Mouse (Mus musculus) c-Kit-positive CD71-positive TER-119-positive erythroid progenitor cells, embryonic 14.5 days (primary cell): Measurements from ENCODE around the gene Fam163b.

Source experiments
- DNase-seq: peaks from one replicate; pipeline ENCODE4 v3.0.0-alpha.2; 2013; ENCODE audit warnings: low spot score

Fam163b gene

DNA sequence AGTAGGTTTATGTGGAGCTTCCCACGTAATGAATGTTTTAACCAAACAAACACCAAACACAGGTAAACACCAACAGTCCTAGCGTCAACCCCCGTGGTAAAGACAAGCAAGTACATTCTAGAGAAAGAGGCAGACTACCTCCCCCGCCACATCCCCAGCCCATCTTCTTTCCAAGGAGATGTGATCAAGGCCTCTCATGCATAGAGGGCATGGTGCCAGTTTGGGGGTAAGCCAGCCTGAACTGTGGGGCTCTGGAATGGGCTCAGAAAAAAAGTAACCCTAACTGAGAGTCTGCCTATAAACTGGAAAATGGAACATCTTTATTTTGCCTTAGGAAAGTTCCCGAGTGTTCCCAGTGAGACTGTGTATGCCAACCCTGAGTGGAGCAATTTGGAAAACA, 6.4 kb downstream of the Fam163b start:
- DNase-seq: no peak

DNA sequence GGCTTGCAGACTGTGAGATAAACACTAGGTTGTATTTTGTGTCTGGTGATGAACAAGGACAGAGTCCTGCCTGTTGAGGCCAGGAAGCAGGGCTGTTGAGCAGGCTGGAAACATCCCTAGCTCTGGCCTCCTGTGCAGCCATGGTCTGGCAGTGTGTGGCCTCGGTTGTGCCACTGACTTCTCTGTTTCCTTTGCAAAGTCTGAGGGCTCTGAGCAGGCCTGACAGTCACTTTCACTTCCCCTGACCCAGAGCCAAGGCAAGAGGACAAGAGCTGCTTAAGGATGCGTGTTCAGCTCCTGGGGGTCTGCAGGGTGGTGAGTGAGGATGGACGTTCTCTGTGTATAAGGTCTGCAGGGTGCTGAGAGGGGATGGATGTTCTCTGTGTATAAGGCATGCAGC, 13.3 kb downstream of the Fam163b start:
- no peak for DNase-seq

DNA sequence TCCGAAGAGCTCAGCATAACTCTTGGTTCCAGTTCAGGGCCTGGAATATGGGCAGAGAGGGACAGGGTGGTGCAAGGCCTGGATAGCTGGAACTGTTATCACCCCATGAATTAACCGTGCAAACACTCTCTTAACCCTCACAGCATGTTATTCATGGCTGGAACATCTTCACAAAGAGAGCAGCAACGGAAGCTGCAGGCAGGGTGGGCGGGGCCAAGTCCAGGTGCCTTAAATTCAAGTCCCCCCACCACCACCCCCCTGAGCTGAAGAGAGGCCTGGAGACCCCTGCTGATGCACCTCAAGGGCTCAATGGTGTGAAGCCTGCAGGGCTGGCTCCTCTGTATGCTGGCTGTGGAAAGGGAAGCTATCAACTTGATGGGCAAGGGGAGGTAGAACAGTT, 15.8 kb downstream of the Fam163b start:
- no peak for DNase-seq

DNA sequence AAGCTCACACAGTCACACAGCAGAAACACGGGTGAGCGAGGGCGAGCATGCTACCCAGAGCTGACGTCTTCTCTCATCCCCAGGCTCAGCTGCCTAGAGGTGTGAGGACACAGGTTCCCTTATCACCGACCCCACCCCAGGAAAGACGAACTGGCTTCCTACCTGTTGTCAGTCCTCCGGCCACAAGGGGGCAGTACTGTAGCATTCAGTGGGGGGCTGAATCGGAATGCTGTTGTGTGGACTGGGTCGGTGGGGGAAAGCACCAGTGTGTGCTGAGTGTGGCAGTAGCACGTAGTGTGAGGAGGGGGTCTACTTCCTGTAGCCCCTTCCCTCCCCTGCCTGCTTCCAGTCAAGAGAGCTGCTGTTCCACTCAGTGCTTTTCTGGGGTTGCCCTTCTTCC, 16.3 kb downstream of the Fam163b start:
- DNase-seq: peak; percentile 26

DNA sequence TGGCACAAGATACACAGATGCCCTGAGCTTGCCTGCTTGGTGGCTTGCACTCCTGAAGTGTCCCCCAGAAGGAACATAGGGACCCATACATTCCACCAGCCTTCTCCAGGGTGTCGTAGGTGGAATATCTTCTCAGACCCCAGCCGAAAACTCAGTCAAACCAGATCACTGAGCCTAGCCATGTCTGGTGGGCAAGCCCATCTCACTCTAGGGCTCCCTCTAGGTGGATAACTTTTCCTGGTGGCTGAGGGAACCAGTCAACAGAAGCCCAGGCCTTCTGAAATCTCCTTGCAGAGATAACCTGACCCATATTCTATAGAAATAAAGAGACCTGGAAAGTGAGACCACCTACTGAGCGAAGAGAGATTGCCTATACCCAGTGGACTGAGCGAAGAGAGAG, 19.2 kb downstream of the Fam163b start:
- DNase-seq: no peak

DNA sequence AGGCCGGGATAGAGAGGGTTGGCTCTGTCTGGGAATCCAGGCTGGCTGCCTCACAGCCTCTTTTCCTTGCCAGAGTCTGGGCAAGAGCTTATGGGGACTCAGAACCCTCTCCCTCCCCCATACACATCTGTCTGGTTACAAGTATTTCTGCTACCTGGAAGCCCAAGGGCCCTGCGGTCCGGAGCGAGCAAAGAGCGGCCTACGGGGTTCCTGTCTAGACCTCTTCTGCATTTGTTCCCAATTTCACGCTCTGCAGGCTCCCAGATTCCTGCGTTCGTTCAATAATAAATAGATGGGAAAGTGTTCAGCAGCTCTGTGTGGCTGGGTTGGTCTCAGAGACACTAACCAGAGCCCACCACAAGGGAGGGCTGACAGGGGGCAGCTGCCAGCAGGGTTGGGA, 19.7 kb downstream of the Fam163b start:
- DNase-seq: no peak

DNA sequence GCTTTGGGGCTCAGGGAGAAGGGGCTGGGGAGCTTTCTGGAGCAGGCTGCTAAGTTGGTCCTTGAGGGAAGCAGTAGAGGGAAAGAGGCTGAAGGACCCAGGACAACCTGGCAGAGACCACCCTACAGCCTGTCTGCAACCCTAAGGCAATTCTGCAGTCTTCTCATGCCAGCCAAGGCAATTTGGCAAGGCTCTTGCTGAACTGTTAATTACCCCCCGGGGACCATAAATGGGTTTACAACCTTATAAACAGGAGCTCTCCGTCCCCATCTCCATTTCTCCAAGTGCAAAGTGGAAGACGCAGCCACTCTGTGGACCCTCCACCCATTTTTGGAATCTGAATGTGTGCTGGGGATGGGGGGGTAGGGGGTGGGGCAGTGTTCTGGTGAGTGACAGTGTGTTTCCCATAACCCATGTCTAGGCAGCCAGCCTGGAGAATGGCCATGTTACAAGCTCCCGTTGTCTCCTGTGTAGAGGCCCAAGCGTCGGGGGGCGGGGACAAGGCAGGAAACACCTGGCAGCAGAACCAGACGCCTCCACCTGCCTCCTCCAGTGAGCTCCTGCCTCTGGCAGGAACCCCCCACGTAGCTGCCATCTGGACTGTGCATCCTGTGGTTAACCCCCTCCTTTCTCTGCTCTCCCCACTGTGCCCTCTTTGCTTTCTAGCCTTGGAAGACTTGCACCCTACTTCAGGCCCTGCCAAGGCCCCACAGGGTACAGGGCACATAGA, 20.5 kb downstream of the Fam163b start:
- no peak for DNase-seq

DNA sequence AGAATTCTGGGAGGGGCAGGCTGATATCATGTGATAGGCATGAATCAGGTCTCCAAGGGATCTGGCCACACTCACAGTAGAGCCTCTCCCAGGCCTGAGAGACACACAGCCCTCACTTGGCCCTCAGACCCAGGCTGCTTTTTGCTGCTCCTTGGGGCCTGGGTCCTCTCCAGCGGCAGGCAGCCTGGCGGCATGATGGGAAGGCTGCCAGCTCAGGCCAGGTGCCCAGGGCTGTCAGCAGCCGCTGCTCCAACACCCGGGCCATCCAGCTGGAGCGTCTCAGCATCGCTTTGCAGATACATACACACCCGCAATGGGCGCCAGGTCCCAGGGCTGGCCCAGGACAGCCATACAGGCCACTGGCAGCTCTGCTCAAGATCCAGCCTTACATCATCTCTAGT, 22.1 kb downstream of the Fam163b start:
- DNase-seq: no peak

DNA sequence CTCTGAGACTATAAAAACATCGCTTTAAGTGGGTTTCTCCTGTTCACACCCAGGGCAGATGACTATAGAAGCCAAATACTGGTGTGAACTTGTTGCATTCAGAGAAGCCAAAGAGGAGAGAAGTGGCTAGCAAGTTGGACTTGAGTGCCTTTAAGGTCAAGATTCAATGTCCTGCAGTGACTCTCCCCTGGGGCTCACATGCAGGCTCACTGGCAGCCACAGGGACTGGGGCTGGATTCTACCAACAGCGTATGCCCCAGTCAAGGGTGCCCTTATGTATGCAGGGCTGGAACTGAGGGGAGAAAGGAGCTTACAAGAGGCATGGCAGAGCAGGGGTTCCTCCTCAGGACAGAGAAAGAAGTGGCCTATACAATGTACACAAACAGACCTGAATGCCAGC, 22.5 kb downstream of the Fam163b start:
- DNase-seq: no peak

DNA sequence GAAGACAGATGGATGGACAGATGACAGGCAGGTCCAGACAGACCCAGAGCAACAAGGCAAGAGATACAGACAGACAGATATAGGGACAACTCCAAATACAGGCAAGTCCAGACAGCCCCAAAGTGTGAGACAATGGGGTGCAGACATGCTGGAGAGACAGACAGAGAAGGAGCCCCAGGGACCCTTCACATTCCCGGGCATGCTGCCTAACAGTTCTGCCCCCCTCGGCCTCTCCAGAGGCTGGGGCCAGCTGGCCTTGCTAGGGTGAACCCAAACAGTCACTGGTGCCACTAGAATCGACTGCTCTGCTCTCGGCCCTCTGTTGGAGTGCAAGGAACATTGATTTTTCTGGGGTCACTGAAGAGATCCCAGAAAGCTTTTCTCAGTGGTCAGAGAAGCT, 23.8 kb downstream of the Fam163b start:
- DNase-seq: no peak

DNA sequence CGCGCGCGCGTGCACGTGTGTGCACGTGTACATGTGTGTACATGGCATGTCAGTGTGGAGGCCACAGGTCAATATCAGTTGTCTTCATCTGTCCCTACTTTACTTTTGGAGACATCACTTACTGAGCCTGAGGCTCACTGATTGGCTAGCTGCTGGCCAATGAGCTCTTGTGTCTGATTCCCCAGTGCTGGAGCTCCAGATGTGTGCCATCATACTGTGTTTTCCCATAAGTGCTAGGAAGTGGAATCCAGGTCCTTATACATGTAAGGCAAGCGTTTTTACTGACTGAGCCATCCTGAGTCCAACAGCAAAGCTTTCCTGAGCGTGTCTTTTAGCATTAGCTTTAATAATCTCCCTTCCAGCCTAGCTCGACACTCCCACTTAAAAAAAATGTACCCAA, 28.1 kb downstream of the Fam163b start:
- no peak for DNase-seq

DNA sequence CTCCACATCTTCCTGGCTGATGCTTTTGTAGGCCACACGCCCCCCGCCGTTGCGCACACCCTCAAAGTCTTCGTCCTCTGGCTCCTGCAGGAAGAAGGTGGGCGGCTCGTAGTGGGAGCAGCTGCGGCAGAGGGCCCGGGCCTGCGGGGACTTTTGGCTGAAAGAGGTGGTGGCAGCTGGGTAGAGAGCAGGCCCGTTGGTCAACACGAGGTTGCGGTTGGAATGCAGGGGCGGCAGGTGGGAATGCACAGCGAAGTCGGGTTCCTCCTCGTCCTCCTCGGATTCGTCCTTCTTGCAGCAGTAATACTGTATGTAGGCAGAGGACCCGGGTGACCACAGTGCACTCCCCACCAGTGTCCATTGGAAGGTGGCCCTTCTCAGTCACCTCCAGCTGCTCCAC, 29.7 kb downstream of the Fam163b start:
- DNase-seq: no peak

DNA sequence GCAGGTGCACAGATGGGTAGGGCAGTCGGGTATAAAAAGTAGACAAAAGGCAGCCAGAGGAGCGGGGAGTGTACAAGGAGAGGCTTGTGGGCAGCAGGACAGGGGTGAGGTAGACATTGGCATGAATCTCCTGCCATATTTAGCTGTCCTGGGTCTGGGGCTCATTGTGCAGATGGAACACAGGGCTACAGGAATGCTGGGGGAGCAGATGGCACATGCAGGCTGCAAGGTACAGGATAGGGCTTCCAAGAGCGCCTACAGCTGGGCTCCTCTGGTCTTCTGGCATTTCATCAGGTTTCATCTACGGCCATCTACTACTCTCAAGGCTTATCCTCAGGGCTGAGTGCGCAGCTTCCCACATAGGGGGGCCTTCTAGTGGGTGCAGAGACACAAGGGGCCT, 33.2 kb downstream of the Fam163b start:
- no peak for DNase-seq

DNA sequence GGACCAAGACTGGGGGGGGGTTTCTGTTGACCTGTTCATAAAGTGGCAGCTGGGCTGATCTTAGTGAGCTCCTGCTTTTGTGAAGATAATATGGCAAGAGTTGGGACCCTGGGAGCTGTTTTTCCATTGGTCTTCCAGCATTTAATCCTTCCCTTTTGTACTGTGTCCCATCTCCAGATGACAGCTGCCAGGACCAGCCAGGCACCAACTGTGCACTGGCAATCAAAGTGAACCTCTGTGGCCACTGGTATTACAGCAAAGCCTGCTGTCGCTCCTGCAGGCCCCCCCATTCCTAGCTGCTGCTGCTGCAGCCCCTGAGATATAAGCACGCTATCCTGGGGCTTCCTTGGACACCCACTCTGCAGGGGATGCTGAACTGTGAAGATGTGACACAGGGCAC, 34.1 kb downstream of the Fam163b start:
- DNase-seq: no peak

DNA sequence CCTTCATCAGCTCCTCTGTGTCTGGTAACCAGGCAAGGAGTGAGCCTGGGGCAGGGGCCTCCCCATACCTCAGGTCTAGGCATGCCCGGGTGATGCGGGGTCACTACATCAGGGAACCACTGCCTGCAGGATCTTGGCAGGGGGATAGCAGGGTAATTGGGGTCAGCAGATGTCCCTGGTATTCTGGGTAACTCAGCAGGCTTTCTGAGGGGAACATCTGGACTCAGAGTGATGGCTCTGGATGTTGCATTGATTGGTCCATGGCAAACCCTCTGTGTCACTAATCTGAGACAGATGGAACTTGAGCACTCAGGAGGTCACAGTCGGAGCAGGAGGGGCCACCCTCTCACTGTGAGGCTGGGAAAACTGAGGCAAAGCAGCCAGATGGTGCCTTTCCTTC, 35.5 kb downstream of the Fam163b start:
- DNase-seq: no peak

DNA sequence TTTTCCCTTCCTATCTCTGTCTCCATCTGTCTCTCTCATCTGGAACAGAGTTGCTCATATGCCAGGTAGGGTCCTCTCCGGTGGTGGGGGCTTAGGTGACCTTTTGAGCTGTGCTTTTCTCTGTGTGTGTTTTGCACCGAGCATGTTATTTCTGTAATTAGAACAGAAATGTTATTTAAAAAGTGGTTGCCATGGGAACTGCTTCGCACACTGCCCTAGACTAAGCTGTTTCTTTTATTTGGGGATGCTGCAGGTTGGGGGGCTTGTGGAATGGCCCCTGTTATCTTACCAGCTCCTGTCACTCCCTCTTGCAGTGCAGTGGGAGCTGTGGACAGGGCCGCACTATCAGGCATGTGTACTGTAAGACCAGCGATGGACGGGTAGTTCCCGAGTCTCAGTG, 38.7 kb downstream of the Fam163b start:
- no peak for DNase-seq

DNA sequence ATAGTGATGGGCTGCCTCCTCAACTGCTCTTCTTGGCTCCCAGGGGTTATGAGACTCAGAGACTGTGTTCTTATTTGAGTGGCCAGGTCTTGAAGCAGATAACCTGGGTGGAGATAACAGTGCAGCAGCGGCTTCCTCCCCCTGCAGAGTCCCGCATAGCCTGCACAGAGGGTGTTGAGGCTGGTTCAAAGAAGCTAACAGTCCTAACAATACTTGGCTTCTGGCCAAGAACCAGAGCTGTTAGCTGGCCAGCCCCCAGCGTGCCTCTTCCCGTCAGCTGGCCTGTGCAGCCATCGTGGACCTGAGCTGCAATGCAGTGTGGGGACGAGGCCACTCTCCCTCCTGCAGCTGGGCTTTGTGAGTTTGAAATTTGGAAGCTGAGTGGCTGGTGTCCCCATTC, 44.5 kb downstream of the Fam163b start:
- DNase-seq: no peak

DNA sequence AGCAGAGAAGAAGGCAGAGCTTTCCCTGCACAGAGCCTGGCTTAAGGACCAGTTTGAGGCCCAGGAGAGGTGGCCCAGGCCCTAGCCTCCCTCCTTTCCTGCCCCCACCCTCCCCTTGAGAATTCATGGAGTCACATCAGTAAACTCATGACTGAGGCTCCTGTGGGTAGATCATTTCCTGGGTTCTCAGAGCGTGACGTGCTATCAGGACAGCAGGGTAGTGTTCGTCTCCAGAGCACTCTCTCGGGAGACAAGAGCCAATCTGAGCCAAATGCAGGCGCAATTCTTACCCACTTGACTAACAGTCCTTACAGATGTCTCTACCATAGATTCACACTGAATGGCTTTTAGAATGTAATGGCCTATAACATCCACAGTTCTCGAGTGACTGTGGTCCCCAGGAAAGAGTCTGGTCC, 45.0 kb downstream of the Fam163b start:
- DNase-seq: no peak

DNA sequence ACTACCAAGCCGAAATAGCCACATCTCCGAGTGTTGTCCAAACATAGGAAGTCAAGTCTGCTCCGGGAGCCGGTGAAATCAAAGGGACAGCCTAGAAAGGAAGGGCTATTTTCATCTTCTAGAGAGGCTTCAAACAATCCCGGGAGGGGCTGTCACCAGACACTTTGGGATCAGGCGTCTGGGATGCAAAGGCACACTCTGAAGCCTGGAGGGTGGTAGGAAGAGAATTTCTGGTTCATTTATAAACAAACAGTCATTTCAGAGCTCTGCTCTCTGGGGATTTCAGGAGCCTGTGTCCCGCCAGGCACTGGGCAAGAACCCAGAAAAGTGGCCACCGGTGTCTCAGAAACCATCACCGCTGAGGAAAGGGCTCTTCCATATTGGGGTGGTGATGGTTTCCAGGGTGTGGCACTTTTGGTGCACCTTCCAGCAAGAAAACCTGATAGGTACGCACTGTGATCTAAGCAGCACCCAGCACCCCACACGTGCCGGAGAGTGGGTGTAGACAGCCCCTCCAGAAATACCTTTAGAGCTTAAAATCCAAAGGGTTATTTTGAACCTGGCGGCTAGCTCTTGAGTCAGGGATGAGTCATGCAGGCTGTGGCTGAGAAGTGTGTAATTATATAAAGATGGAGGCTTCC, 45.8 kb downstream of the Fam163b start:
- DNase-seq: no peak

DNA sequence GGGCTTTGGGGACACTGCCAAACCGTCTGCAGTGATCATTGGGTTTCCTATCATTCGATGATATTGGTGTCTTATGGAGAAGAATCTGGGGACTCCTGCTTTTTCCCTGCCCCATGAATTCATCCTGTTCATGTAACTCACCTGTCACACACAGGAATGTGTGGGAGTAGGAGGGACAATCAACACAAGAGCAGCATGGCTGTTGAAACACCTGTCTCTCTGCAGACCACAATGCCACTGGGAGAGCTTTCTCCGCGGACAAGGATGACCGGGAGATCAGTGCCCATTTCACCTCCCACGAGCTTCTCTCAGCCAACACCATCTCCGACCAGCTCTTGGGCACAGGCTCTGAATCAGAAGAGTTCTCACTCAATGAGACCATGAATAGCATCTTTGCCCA, 47.1 kb downstream of the Fam163b start:
- no peak for DNase-seq

DNA sequence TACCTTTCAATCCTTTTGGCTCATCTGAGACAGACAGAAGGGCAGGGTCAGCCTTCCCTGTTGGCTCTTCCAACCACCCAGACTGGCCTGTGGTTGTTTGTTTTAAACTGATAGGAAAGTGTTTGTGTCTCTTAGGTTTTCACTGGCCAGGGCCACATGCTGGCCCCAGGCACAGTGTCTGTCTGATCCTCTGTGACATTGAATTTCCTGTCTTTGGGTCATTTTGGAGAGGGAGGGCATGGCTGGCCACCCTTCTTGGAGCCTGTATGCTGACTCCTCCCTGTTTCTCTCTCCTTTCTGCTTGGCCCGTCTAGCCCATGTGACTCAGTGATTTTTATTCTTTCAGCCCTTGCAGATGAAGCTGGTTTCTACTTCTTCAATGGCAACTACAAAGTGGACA, 53.1 kb downstream of the Fam163b start:
- DNase-seq: no peak

DNA sequence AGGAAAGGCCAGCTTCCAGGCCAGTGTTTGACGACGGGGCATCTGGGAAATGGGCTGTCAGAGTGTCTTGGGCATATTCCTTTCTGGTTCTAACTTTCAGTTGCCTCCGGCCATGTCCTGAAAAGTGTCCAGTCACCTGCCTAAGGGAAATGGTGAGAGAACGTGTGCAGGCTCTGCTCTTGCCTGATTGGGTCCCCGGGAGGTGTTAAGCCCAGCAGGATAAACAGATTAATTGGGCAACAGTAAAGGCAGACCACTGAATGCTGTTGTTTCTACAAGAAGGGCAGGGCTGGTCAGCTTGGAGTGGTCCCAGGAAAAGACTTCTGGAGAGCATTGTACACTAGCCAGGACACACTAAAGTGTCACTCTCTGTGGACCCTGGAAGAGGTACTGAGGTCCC, 53.6 kb downstream of the Fam163b start:
- no peak for DNase-seq

DNA sequence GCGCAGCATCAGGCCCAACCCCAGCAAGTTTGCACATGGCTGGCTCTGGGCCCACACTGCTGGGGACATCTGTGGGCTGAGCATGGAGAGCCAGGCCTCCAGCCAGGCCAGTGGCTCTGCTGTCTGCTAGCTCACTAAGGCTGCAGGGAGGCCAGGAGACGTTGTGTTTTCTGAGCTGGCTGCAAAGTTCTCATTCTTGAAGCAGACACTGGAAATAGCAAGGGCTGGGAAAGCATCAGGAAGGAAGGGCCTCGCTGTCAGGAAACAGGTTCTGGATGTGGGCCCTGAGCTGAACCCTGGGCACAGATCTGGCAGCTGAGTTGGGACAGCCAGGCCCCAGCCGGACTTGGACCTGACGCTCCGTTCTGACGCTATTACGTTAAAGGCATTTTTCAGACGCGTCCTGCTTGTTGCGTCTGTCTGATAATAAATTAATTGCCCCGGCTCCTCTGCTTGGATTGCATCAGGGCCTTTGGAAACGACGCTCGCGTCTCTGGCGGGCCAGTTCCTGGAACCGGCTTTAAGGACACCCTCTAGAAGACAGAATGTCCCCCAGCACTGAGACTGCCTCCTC, 54.1 kb downstream of the Fam163b start:
- DNase-seq: no peak

DNA sequence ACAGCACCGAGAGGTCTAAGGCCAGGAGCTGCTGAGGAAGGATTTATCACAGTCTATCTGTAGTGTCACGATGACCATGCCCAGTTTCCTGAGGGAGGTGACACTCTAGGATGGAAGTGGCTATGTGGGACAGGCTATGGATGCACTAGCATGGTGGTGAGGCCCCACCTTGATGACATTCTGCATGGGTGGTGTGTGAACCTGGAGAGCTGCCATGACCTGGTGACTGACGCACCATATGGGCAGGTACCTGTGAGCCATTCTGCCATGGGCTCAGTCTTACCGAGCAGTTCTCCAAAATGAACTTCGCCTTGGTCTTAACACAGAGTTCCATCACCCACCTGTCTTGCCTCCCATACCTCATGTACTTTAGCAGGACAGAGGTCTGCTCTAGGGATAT, 54.7 kb downstream of the Fam163b start:
- no peak for DNase-seq
